Mouse (Mus musculus) lung, postnatal 0 days (tissue): ENCODE data around the gene Kif5c.

Experiments used
- CTCF ChIP-seq: IDR thresholded peaks from 2 replicates; pipeline ENCODE4 v1.5.1; 2016; ENCODE audit warnings: antibody characterized with exemption, mild to moderate bottlenecking
- EP300 ChIP-seq: IDR thresholded peaks from 2 replicates; pipeline ENCODE4 v1.6.1; 2016; ENCODE audit warnings: antibody characterized with exemption, mild to moderate bottlenecking, control low read depth

DNA sequence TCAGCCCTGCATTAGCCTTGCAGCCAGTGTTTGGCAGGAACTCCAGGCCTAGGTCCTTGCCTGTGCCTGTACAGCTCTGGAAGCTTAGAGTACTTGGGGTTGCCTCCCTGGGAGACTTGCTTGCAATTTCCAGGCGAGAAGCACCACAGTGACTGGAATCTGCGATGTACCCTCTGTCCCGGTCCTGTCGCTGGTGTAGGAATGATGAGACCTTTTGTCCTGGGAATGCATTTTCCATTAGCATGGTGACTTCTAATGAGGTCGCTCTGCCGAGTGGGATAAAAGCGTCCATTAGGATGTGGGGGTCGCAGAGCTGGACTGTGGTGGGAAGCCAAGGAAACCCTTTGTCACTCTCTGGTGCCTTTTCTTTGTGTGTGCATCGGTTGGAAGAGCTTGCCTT lies 14.1 kb downstream of the Kif5c start:
- TF ChIP-seq CTCF (no peak), EP300 (no peak)
